Mouse (Mus musculus) thymus, adult 2 months (tissue): ENCODE data around the gene Mef2c.

Experiments used
- CTCF ChIP-seq: fragments of 200-500 bp; IDR thresholded peaks from 2 replicates; pipeline ENCODE4 v1.5.1; 2012; ENCODE audit warnings: mild to moderate bottlenecking, control low read depth, low read length, moderate library complexity, borderline replicate concordance; ENCODE audit not compliant: control insufficient read depth, poor library complexity, insufficient read depth; ENCODE audit errors: extremely low read depth
- POLR2A ChIP-seq: fragments of 200-500 bp; IDR thresholded peaks from 2 replicates; pipeline ENCODE4 v1.6.1; 2012; ENCODE audit warnings: mild to moderate bottlenecking, low read length, control low read depth, moderate library complexity; ENCODE audit not compliant: control insufficient read depth, poor library complexity, insufficient read depth; ENCODE audit errors: extremely low read depth

DNA sequence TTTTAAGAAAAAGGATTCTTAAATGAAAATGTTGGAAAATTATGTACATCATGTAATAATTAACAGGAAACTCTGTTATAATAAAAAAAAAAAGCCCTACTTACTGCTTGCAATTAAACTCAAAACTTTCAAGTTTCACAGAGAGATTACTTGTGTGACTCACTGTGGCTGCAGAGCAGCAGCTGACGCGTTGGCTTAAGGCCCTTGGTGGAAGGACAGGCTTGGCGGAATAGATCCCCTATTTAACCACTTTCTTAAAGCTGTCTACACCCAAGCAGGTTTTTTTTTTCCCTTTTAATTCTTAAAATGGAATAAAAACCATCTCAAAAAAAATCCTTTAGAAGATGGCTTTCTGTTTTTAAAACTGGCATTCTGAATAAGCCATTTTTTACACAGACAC lies 100.5 kb downstream of the Mef2c start:
- TF ChIP-seq POLR2A (no peak), CTCF (no peak)
